ENCODE assay signal across 21 mouse cellular contexts in the genomic region with DNA sequence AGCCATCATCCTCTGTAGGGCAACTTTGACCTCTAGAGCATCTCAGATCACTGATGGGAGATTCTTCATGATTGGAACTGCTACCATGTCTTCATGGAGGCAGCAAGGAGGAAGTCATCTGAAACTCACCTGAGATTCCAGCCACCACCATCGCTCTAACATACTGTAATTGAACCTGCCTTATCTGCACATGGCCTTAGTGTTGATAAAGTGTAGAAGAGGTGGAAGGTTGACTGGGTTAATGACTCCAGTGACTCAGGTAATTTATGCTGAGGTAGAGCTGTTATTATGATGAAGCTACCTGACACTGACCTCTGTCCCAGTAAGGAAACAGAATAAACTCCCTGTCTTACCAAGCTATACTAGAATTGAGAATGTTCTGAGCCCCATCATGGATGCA.
DNase-seq lines count a peak whose midpoint lies in the region; ATAC-seq and TF ChIP-seq lines count a peak whose summit lies in the region.
"Had no signal": no experiment of that assay in that cellular context is flagged by ENCODE, and none has a peak within 500 bp of the region (broad histone marks: within the 10 kb centered on the region; RNA-seq: fewer than 3 reads in every experiment).

No protein-coding gene starts in this region.

- no peak overlapping the region for H3K27ac ChIP-seq in intestine, embryonic 15.5 days
- H3K27ac ChIP-seq in intestine, embryonic 16.5 days (ENCODE audit: low read length), result no peak overlapping the region
- H3K27ac ChIP-seq in intestine, postnatal 0 days (ENCODE audit: low read depth, low read length), result no peak overlapping the region
- H3K27ac ChIP-seq in hindbrain, embryonic 10.5 days, result no peak overlapping the region
- H3K27ac ChIP-seq in heart, adult 2 months, result no peak overlapping the region

- no peaks in the 10 kb centered on the region for H3K36me3 ChIP-seq in intestine, embryonic 15.5 days
- H3K36me3 ChIP-seq in intestine, embryonic 16.5 days (ENCODE audit: control insufficient read depth, insufficient read depth, low read length), result no peaks in the 10 kb centered on the region
- no peaks in the 10 kb centered on the region for H3K36me3 ChIP-seq in intestine, postnatal 0 days (ENCODE audit: control insufficient read depth, insufficient read depth)
- no peaks in the 10 kb centered on the region for H3K36me3 ChIP-seq in hindbrain, embryonic 10.5 days
- H3K36me3 ChIP-seq in heart, adult 2 months (ENCODE audit: control insufficient read depth, insufficient read depth, low read length), result no peaks in the 10 kb centered on the region
- H3K36me3 ChIP-seq: G1E had no signal

- TF ChIP-seq CTCF in intestine, postnatal 0 days (IDR thresholded peaks at IDR 0.05; ENCODE audit: low read depth), result no peak
- TF ChIP-seq CTCF in heart, adult 2 months (IDR thresholded peaks at IDR 0.05), result no peak

- ATAC-seq in intestine, embryonic 15.5 days, result peak; percentile 92
- peak; percentile 98 for ATAC-seq in intestine, embryonic 16.5 days
- peak; percentile 99 for ATAC-seq in intestine, postnatal 0 days
- ATAC-seq: activated CD4-positive, CD25-positive, alpha-beta regulatory T cell, adult 4 months; CD4-positive, CD25-positive, alpha-beta regulatory T cell, adult 4 months; Patski had no signal

- DNase-seq in right cerebral cortex, postnatal 10 days (ENCODE audit: low spot score in 2 of 2), result no peak
- no peak for DNase-seq in hindbrain, embryonic 10.5 days (ENCODE audit: low spot score)
- DNase-seq in heart, adult 2 months, result no peak
- DNase-seq: adrenal gland, adult 2 months; adrenal gland, adult 8-10 months; adrenal gland, postnatal 10 days; adrenal gland, postnatal 14 days; adrenal gland, postnatal 25 days; adrenal gland, postnatal 36 days; B cell, adult 2 months; cerebellum, adult 11 months; cerebellum, adult 11-12 months; cerebellum, adult 18-20 months had no signal

- no peaks in the 10 kb centered on the region for H3K27me3 ChIP-seq in intestine, embryonic 15.5 days (replicated peaks)
- H3K27me3 ChIP-seq in intestine, embryonic 16.5 days (replicated peaks; ENCODE audit: control insufficient read depth, insufficient read depth, low read length), result no peaks in the 10 kb centered on the region
- H3K27me3 ChIP-seq in intestine, postnatal 0 days (replicated peaks; ENCODE audit: control insufficient read depth, insufficient read depth, low read length), result no peaks in the 10 kb centered on the region
- no peaks in the 10 kb centered on the region for H3K27me3 ChIP-seq in hindbrain, embryonic 10.5 days (ENCODE audit: insufficient read depth, poor library complexity, severe bottlenecking)
- H3K27me3 ChIP-seq in heart, adult 2 months (ENCODE audit: control insufficient read depth, insufficient read depth, low read length), result no peaks in the 10 kb centered on the region
- H3K27me3 ChIP-seq: CH12.LX, Patski had no signal

- H3K79me2 ChIP-seq in heart, adult 2 months (replicated peaks; ENCODE audit: control insufficient read depth, insufficient read depth, low read length), result no peaks in the 10 kb centered on the region

- H3K9me3 ChIP-seq in intestine, embryonic 15.5 days, result no peaks in the 10 kb centered on the region
- H3K9me3 ChIP-seq in intestine, embryonic 16.5 days (ENCODE audit: control insufficient read depth, low read length), result no peaks in the 10 kb centered on the region
- H3K9me3 ChIP-seq in intestine, postnatal 0 days (ENCODE audit: control insufficient read depth), result no peaks in the 10 kb centered on the region
- H3K9me3 ChIP-seq in hindbrain, embryonic 10.5 days, result no peaks in the 10 kb centered on the region
- H3K9me3 ChIP-seq: G1E had no signal

- no peaks in the 10 kb centered on the region for H3K4me1 ChIP-seq in intestine, embryonic 15.5 days (replicated peaks)
- H3K4me1 ChIP-seq in intestine, embryonic 16.5 days (ENCODE audit: control insufficient read depth, insufficient read depth, low read length), result no peaks in the 10 kb centered on the region
- H3K4me1 ChIP-seq in intestine, postnatal 0 days (replicated peaks; ENCODE audit: control insufficient read depth, insufficient read depth, low read length), result no peaks in the 10 kb centered on the region
- H3K4me1 ChIP-seq in hindbrain, embryonic 10.5 days (replicated peaks), result no peaks in the 10 kb centered on the region
- no peaks in the 10 kb centered on the region for H3K4me1 ChIP-seq in heart, adult 2 months (ENCODE audit: control insufficient read depth, insufficient read depth, low read length)

- no peak overlapping the region for H3K4me2 ChIP-seq in intestine, embryonic 15.5 days (replicated peaks)
- H3K4me2 ChIP-seq in intestine, embryonic 16.5 days (ENCODE audit: low read depth, low read length), result no peak overlapping the region
- H3K4me2 ChIP-seq in intestine, postnatal 0 days (replicated peaks; ENCODE audit: low read depth), result no peak overlapping the region

- intact Hi-C loops in heart, adult 2 months (cut with DNase I), result no loop called here

- no peak overlapping the region for H3K9ac ChIP-seq in intestine, embryonic 15.5 days
- no peak overlapping the region for H3K9ac ChIP-seq in intestine, embryonic 16.5 days (ENCODE audit: low read depth, low read length)
- H3K9ac ChIP-seq in intestine, postnatal 0 days (ENCODE audit: low read depth, low read length), result no peak overlapping the region
- H3K9ac ChIP-seq in heart, adult 2 months (ENCODE audit: low read depth, low read length), result no peak overlapping the region

- H3K4me3 ChIP-seq in intestine, embryonic 15.5 days (replicated peaks), result no peak overlapping the region
- no peak overlapping the region for H3K4me3 ChIP-seq in intestine, embryonic 16.5 days (ENCODE audit: low read length)
- no peak overlapping the region for H3K4me3 ChIP-seq in intestine, postnatal 0 days (ENCODE audit: low read depth, low read length)
- no peak overlapping the region for H3K4me3 ChIP-seq in hindbrain, embryonic 10.5 days
- no peak overlapping the region for H3K4me3 ChIP-seq in heart, adult 2 months

- WGBS in intestine, embryonic 15.5 days, result 70% methylated on average over 1 of the region's 1 CpGs
- WGBS in intestine, embryonic 16.5 days, result 64% methylated on average over 1 of the region's 1 CpGs
- WGBS in intestine, postnatal 0 days, result 53% methylated on average over 1 of the region's 1 CpGs
- 90% methylated on average over 1 of the region's 1 CpGs for WGBS in hindbrain, embryonic 10.5 days
- 74% methylated on average over 1 of the region's 1 CpGs for WGBS in heart, adult 2 months

- no peak for TF ChIP-seq POLR2A in heart, adult 2 months (IDR thresholded peaks at IDR 0.05; ENCODE audit: insufficient read depth, low read depth, low read length)

- no peak for TF ChIP-seq EP300 in heart, adult 2 months (IDR thresholded peaks at IDR 0.05; ENCODE audit: insufficient read depth, low read depth, low read length)
